Mouse (Mus musculus): ENCODE measurements at regions not wholly inside any gene's neighbourhood (a gene's known extent, or its start where the extent isn't known, plus 50 kb on each side); places are given as distances from the start of the nearest gene placed in this dataset.

DNA sequence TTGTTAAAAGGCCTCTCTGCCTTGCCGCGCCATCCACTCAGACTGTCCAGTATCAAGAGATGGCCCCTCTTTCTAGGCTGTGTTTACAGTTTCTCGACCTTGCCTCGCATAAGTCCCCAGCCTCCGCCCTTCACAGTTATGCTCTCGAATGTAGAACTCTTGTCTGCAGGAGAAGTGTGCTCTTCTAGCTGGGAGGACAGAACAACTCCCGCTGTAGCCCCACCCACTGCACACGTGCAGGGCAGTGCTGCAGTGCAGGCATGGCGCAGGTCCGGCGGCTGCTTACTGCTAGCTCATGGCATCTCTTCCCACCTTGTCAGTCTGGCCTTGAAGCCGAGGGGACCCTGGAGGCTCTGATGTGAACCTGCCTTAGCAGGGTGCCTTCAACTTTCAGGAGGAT, 145.7 kb upstream of the Lrfn2 start:
- no peak for DNase-seq (ENCODE audit: low spot score in 2 of 2)

- DNase-seq (ENCODE audit: low spot score in 2 of 2): no peak
Observed at GRCm38 (mm10) chr17:48789846-48790245, 142.3 kb upstream of the Lrfn2 start.

GRCm38 (mm10) chr17:48790526-48790925, 141.7 kb upstream of the Lrfn2 start:
- DNase-seq (ENCODE audit: low spot score in 2 of 2): no peak

- DNase-seq (ENCODE audit: low spot score in 2 of 2): no peak
Observed at GRCm38 (mm10) chr17:48792954-48793353, 139.2 kb upstream of the Lrfn2 start.

DNA sequence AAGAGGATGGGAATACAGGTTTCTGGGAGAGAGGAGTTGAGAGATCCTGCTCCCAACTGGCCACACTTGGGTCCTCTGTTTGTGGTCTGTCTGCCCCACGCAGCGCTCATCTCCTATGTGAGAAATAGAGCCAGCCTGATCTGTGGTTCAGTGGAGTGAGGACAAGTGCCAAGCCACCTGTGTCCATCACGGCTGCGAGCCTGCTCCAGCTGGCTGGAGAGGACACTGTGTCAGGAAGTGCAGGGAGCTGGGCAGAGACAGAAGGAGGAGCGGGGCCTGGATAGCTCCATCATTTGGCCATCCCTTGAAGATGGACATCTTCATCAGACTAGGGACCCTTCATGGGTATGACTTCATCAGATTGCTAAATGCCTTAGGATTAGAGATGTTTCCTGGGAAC, 136.4 kb upstream of the Lrfn2 start:
- DNase-seq (ENCODE audit: low spot score in 2 of 2): no peak

DNA sequence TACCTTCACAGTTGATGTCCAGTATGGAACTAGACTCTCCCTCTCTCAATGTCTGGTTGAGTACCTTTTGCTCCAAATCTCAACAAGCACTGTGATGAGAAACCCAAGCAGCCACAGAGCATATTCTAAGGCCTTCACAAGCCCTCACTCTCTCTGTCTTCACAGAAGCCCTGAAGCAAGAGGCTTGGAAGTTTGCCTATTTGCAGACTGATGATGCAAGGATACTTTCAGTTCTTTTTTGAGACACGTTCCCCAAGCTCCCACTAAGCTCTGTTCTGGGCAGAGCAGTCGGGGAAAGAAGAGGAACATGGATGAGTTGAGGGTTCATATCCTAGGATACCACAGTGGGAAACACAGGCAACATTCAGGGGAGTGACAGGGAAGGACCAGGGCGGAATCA, 134.0 kb upstream of the Lrfn2 start:
- DNase-seq (ENCODE audit: low spot score in 2 of 2): no peak

DNA sequence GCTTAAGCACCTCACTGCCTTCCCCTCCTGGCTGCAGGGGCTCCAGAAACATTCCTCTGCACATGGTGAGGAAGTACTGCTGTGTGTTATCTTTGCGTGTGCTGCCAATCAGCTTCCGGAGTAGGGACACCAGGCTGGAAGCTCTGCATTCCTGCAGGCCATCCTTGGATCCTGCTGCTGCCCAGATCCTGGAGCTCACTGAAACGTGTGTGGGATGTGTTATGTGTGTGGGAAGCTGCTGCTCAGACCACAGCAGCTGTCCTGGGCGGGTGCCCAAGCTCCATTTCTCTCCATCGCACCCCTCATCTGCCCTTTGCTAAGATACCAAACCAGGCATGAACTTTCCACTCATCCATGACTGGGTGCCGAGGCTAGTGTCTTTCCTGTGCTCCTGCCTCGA, 129.5 kb upstream of the Lrfn2 start:
- no peak for DNase-seq (ENCODE audit: low spot score in 2 of 2)

- no peak for DNase-seq (ENCODE audit: low spot score in 2 of 2)
Observed at GRCm38 (mm10) chr17:48807905-48808304, 124.3 kb upstream of the Lrfn2 start.

- DNase-seq (ENCODE audit: low spot score in 2 of 2): no peak
Observed at GRCm38 (mm10) chr17:48814753-48815504, 117.2 kb upstream of the Lrfn2 start.

DNA sequence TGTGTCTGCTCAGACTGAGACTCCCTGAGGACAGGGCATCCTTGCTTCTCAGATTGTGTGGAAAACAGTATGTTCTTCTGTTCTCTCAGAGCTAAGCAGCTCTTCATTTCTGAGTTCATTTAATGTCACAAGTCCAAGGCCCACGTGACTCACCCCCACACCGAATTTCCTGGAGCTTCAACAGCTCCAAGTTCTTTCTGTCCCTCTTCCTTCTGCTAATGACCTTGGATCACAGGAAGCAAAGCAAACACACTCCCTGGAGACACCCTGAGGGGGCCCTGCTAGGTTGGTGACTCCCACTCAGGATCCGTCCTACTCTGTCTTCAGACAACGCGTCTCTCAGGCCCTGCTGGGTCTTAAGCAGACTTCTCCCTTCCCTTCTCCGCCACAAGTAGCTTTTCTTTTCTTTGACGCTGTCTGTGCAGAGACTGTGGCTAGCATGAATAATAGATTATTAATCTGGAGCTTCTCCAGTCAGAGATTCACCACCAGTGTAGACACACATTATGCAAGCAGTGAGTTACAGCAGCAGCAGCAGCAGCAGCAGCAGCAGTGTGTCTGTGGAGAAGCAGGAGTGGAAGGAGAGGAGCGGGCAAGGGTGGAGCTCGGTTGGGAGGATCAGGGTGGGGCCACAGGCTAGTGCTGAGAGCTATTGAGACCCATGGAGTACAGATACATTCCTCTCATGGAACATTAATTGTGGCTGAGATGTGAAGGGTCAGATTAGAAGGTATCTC, 115.4 kb upstream of the Lrfn2 start:
- no peak for DNase-seq (ENCODE audit: low spot score in 2 of 2)

- DNase-seq (ENCODE audit: low spot score in 2 of 2): no peak
Observed at GRCm38 (mm10) chr17:48817551-48817950, 114.6 kb upstream of the Lrfn2 start.

DNA sequence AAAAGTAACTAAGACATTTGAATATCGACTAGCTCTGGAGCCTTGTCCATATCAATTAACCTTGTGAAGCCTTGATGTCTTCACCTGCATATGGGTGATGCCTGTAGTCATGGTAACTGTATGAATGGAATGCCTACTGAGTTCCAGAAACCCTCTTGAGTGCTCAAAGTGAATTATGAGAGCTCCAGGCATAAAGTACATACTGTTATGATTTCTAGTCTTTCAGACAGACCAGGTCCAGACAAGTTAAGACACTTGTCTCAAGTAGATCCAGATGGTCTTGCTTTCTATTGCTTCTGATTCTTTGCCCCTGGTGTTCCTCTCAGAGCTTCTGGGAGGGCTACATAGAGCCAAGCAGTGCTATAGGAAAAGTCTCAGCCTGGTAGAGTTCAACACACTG, 112.5 kb upstream of the Lrfn2 start:
- DNase-seq (ENCODE audit: low spot score in 2 of 2): no peak

DNA sequence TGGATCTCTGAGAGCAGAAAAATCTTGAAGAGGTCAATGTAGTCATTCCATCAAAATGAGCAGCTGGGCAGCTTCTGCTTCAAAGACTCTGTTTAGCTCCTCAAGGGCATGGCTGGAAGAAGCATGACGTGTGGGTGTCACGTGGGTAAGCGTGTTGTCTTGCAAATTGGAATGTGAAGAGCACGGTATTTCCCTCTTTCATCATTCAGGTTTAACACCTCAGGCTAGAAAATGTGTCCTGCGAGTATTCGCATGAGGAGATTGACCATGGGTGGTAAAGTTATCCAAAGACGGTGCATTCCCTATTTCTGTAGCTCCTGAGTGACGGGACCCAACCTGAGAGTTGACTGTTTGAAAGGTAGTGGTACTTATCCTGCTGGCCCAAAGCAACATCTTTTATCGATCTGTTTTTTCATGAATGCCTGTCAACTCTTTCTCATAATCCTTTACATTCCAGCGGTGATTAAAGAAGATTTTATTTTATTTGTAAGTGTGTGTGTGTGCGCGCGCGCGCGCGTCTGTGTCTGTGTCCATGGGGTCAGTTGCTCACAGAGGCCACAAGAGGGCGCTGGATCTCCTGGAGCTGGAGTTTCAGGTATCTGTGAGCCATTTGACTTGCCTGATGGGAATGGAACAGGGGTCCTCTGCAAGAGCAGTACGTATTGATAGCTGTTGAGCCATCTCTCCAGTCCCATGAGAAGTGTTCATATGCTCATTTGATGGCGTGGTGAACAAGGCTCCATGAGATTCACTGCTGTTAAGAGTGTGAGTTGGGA, 109.9 kb upstream of the Lrfn2 start:
- no peak for DNase-seq (ENCODE audit: low spot score in 2 of 2)

GRCm38 (mm10) chr17:48823921-48824320, 108.3 kb upstream of the Lrfn2 start:
- no peak for DNase-seq (ENCODE audit: low spot score in 2 of 2)

GRCm38 (mm10) chr17:48825212-48825913, 106.8 kb upstream of the Lrfn2 start:
- DNase-seq (ENCODE audit: low spot score in 2 of 2): no peak

DNA sequence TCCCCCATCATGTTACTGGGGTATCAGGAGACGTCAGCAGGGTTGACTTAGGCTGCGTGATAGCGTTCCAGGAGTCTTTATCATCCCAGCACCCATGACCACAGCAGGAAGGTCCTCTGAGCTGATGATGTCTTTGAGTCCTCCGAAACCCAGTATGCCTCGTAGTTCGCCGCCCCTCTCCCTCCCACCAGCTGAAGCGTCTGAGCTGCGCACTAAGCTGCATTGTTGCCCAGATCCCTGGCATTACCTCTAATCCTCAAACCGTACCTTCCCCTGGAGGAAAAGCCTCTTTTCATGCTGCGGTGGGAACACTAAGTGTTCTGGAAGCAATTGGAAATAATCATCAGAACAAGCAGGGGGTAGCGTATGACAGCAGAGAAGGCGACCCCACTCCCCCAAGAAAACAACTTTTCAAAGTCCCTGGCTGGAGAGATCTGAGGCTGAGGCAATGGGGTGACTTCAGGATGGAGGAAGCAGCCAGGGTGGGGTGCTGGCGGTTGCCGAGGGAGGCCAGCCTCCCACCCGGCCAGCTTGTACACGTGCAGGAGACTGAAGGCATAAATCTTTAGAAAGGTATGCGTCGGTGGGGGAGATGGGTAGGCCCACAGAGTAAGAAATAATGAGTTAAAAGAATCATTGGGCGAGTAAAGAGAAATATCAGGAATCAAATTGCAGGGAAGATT, 93.7 kb upstream of the Lrfn2 start:
- DNase-seq (ENCODE audit: low spot score in 2 of 2): no peak

- DNase-seq (ENCODE audit: low spot score in 2 of 2): no peak
Observed at GRCm38 (mm10) chr17:48847890-48848289, 84.3 kb upstream of the Lrfn2 start.

- DNase-seq (ENCODE audit: low spot score in 2 of 2): no peak
Observed at GRCm38 (mm10) chr17:48850910-48851309, 81.3 kb upstream of the Lrfn2 start.

DNA sequence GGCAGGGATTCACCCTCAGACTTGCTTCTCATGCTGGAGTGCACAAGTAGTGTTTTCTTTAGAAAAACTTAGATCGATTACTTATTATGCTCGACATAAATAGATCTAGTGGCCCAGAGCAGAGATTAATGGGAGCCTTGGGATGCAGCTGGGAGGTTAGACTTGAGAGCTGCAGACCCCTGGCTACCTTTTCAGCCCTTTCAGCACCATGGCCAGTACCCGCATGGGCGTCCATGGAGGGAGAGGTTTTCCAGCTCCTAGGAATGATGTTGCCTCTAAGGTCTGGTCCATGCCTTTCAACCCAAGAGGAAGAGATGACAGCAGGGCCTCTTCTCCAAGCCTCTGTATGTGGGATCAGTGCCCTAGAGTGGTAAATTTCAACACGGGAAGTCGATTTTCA, 73.3 kb upstream of the Lrfn2 start:
- DNase-seq (ENCODE audit: low spot score in 2 of 2): no peak

GRCm38 (mm10) chr17:48870443-48870842, 61.7 kb upstream of the Lrfn2 start:
- DNase-seq (ENCODE audit: low spot score in 2 of 2): no peak

DNA sequence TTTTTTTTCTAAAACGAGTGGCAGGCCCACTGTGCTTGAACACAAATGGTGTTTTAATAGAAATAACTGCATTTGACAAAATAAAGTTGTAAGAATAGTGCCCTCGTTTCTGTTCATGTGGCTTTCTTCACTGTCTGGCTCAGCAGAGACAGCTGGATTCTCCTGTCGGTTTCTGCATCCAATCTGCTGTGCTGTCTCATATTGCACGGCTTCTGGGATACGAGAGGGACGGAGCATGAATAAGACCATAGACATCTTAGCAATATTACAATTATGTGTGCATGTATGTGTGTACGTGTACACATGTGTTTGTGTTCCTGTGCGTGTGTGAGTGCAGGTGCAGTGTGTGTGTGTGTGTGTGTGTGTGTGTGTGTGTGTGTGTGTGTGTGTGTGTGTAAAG, 54.7 kb upstream of the Lrfn2 start:
- no peak for DNase-seq (ENCODE audit: low spot score in 2 of 2)
